Mouse (Mus musculus) gastrocnemius, postnatal 4 days (tissue): ENCODE measurements around the gene Lrrc41. TPM values are rescaled to one million over a fixed set of nuclear protein-coding genes. Genes with fewer than 3 reads are reported as not detected.

ENCODE experiments used
- DNase-seq, 2 experiments: peaks; one replicate each; pipeline ENCODE4 v3.0.0; 2021 to 2022; ENCODE audit warnings: low spot score in 2 of 2, mixed read lengths in 2 of 2
- total RNA-seq, 2 experiments: library from RNA; stranded (reverse); gene quantifications; 2 replicates each; pipeline ENCODE4 v1.2.3; 2021

Gene Lrrc41
- total RNA-seq, 2 experiments from 2014 or later, result 44.2 to 44.8 TPM

- DNase-seq, result no peak
Measured at GRCm38 (mm10) chr4:116142269-116142668, 67.2 kb downstream of the Lrrc41 start.

- DNase-seq, result no peak
Measured at GRCm38 (mm10) chr4:116143317-116143811, 68.3 kb downstream of the Lrrc41 start.

GRCm38 (mm10) chr4:116143891-116144717, 69.0 kb downstream of the Lrrc41 start:
- DNase-seq, result peak; percentile 51 to 64

Other genes with a start within 250 kb of the Lrrc41 start
- 1 to 10 TPM; 5.5 to 8.1 TPM for gene Mob3c, start 247.2 kb upstream of the Lrrc41 start, total RNA-seq
- 10 to 100 TPM; 45.8 to 47.8 TPM for gene Mknk1, start 236.1 kb upstream of the Lrrc41 start, total RNA-seq
- not detected for gene Kncn, start 190.9 kb upstream of the Lrrc41 start, total RNA-seq
- gene 6430628N08Rik, start 184.6 kb upstream of the Lrrc41 start, total RNA-seq, result not detected
- not detected for gene Dmbx1, start 135.3 kb upstream of the Lrrc41 start, total RNA-seq
- under 1 TPM; 0.15 to 0.57 TPM for gene Faah, start 57.3 kb upstream of the Lrrc41 start, total RNA-seq
- gene Nsun4, start 21.4 kb upstream of the Lrrc41 start, total RNA-seq, result 10 to 100 TPM; 15.0 TPM
- gene Uqcrh, start 198 bp upstream of the Lrrc41 start, total RNA-seq, result 100 to 1,000 TPM; 735 to 767 TPM
- gene Rad54l, start 48.4 kb downstream of the Lrrc41 start, total RNA-seq, result 1 to 10 TPM; 5.3 to 6.6 TPM
- 10 to 100 TPM; 56.4 to 56.9 TPM for gene Pomgnt1, start 48.6 kb downstream of the Lrrc41 start, total RNA-seq
- gene Lurap1, start 76.1 kb downstream of the Lrrc41 start, total RNA-seq, result 1 to 10 TPM; 6.8 to 7.6 TPM
- not detected for gene Tspan1, start 92.3 kb downstream of the Lrrc41 start, total RNA-seq
- not detected for gene 1700042G07Rik, start 98.1 kb downstream of the Lrrc41 start, total RNA-seq
- not detected for gene Gm49337, start 98.1 kb downstream of the Lrrc41 start, total RNA-seq
- 10 to 100 TPM in 1 of 2 experiments, 1 to 10 TPM in 1; 9.7 to 17.1 TPM for gene Pik3r3, start 146.3 kb downstream of the Lrrc41 start, total RNA-seq